Mouse (Mus musculus): ENCODE data around the gene Grm6. TPM values are rescaled to one million over a fixed set of nuclear protein-coding genes. Genes with fewer than 3 reads are reported as not detected.

The Grm6 gene
- polyA plus RNA-seq, 1 experiment: 0.25 TPM

DNA sequence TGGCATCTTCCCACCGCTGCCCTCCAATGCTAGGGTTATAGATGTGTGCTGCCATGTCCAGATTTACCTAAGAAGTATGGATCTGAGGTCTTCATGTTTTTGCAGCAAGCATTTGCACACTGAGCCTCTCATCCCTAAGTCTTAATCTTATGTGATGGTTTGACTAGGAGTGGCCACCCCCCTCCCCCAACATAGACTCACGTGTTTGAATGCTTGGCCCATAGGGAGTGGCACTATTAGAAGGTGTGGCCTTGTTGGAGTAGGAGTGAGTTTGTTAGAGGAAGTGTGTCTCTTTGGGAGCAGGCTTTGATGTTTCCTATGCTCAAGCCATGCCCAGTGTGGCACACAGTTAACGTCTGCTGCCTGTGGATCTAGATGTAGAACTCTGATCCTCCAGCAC lies 28.2 kb downstream of the Grm6 start:
- Histone ChIP-seq H3K27ac (ENCODE audit: insufficient read depth, low read length) (no peak overlapping the region), H3K36me3 (ENCODE audit: control insufficient read depth, insufficient read depth, low read length, poor library complexity, severe bottlenecking) (no peaks in the 10 kb centered on the region; the same call in 1 of the 2 replicates), H3K9ac (ENCODE audit: low read depth, poor library complexity, severe bottlenecking) (no peak overlapping the region), H3K4me1 (ENCODE audit: control insufficient read depth, insufficient read depth, low read length) (no peaks in the 10 kb centered on the region), H3K9me3 (replicated peaks; ENCODE audit: control insufficient read depth, insufficient read depth, low read length, poor library complexity, severe bottlenecking) (peaks cover 4% of the 10 kb centered on the region), H3K27me3 (ENCODE audit: control insufficient read depth, insufficient read depth, low read length, poor library complexity, severe bottlenecking) (no peaks in the 10 kb centered on the region), H3K4me3 (ENCODE audit: low read depth, low read length) (no peak overlapping the region)
- no peak for TF ChIP-seq EP300 (IDR thresholded peaks at IDR 0.05; ENCODE audit: insufficient read depth, low read depth, low read length)
- TF ChIP-seq POLR2A (IDR thresholded peaks at IDR 0.05; ENCODE audit: insufficient read depth, low read length): no peak
- TF ChIP-seq CTCF (IDR thresholded peaks at IDR 0.05; ENCODE audit: low read depth, low read length): no peak

DNA sequence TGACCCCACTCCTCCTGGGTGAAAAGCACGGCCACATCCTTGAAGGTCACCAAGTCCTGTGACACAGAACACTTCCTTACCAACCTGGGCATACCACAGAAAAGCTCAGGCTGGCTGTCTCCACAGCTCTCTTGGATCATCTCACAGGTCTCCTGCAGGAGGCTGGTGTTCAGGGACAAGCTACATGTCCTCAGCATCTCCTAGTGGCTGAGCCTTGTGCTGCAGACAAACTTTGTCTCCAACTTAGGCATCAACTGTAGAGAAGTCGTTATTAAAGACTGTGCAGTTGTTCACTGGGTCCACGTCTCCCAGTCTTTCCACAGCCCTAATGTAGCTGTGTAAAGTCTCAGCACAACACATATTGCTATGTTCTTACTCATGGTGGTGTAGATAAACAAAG lies 33.3 kb downstream of the Grm6 start:
- H3K36me3 ChIP-seq (ENCODE audit: control insufficient read depth, insufficient read depth, low read length, poor library complexity, severe bottlenecking): no peaks in the 10 kb centered on the region
- no peaks in the 10 kb centered on the region for H3K9me3 ChIP-seq (replicated peaks; ENCODE audit: control insufficient read depth, insufficient read depth, low read length, poor library complexity, severe bottlenecking)
- no peak overlapping the region for H3K9ac ChIP-seq (ENCODE audit: low read depth, poor library complexity, severe bottlenecking)
- no peaks in the 10 kb centered on the region for H3K4me1 ChIP-seq (ENCODE audit: control insufficient read depth, insufficient read depth, low read length)
- H3K27me3 ChIP-seq (ENCODE audit: control insufficient read depth, insufficient read depth, low read length, poor library complexity, severe bottlenecking): no peaks in the 10 kb centered on the region
- H3K27ac ChIP-seq (ENCODE audit: insufficient read depth, low read length): no peak overlapping the region
- no peak overlapping the region for H3K4me3 ChIP-seq (ENCODE audit: low read depth, low read length)
- TF ChIP-seq CTCF (IDR thresholded peaks at IDR 0.05; ENCODE audit: low read depth, low read length) (no peak), EP300 (IDR thresholded peaks at IDR 0.05; ENCODE audit: insufficient read depth, low read depth, low read length) (no peak), POLR2A (IDR thresholded peaks at IDR 0.05; ENCODE audit: insufficient read depth, low read length) (no peak)

DNA sequence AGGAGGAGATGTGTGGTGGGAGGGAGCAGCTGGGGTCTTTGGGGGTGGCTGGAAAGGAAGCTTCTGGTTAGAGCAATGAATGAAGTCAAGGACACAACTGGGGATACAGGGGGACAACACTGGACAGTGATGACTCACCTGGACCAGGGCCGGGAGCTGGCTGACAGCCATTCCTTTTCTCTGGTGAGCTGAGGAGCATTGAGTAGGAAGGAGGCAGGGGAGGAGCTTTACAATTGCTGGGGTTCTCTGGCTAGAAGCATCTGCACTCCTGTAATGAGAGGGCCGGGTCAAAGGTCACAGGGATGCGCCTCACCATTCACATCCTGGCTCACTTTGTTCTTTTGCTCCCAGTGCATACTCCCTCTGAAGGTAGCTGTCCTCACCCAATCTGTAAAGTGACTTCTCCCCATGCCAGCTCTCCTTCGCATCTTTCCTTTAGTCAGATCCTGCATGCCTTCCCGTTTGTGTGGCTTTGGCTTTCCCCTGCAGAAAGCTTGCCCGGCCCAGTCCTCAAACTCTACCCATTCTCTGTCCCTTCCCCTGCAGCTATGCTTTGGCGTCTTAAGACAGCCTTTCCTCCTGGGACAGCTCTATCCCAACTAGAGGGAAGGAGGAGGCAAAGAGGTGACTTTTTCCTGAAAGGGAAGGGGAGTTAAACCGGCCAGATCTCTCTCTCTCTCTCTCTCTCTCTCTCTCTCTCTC lies 35.9 kb downstream of the Grm6 start:
- H3K36me3 ChIP-seq (ENCODE audit: control insufficient read depth, insufficient read depth, low read length, poor library complexity, severe bottlenecking): no peaks in the 10 kb centered on the region
- no peaks in the 10 kb centered on the region for H3K9me3 ChIP-seq (replicated peaks; ENCODE audit: control insufficient read depth, insufficient read depth, low read length, poor library complexity, severe bottlenecking)
- no peak overlapping the region for H3K9ac ChIP-seq (ENCODE audit: low read depth, poor library complexity, severe bottlenecking)
- no peak for TF ChIP-seq EP300 (IDR thresholded peaks at IDR 0.05; ENCODE audit: insufficient read depth, low read depth, low read length)
- TF ChIP-seq CTCF (IDR thresholded peaks at IDR 0.05; ENCODE audit: low read depth, low read length): no peak
- TF ChIP-seq POLR2A (IDR thresholded peaks at IDR 0.05; ENCODE audit: insufficient read depth, low read length): no peak
- no peak overlapping the region for H3K4me3 ChIP-seq (ENCODE audit: low read depth, low read length)
- no peak overlapping the region for H3K27ac ChIP-seq (ENCODE audit: insufficient read depth, low read length)
- H3K27me3 ChIP-seq (ENCODE audit: control insufficient read depth, insufficient read depth, low read length, poor library complexity, severe bottlenecking): no peaks in the 10 kb centered on the region
- no peaks in the 10 kb centered on the region for H3K4me1 ChIP-seq (ENCODE audit: control insufficient read depth, insufficient read depth, low read length)

- peak overlapping the region; percentile 8; the same call in 1 of the 2 replicates for H3K9ac ChIP-seq (ENCODE audit: low read depth, poor library complexity, severe bottlenecking)
- H3K27ac ChIP-seq (ENCODE audit: insufficient read depth, low read length): no peak overlapping the region
- no peak for TF ChIP-seq EP300 (IDR thresholded peaks at IDR 0.05; ENCODE audit: insufficient read depth, low read depth, low read length)
- no peak for TF ChIP-seq POLR2A (IDR thresholded peaks at IDR 0.05; ENCODE audit: insufficient read depth, low read length)
- no peak for TF ChIP-seq CTCF (IDR thresholded peaks at IDR 0.05; ENCODE audit: low read depth, low read length)
- H3K9me3 ChIP-seq (replicated peaks; ENCODE audit: control insufficient read depth, insufficient read depth, low read length, poor library complexity, severe bottlenecking): no peaks in the 10 kb centered on the region
- no peaks in the 10 kb centered on the region for H3K36me3 ChIP-seq (ENCODE audit: control insufficient read depth, insufficient read depth, low read length, poor library complexity, severe bottlenecking)
- peak overlapping the region; percentile 69 for H3K4me3 ChIP-seq (ENCODE audit: low read depth, low read length)
- no peaks in the 10 kb centered on the region for H3K27me3 ChIP-seq (ENCODE audit: control insufficient read depth, insufficient read depth, low read length, poor library complexity, severe bottlenecking)
- no peaks in the 10 kb centered on the region for H3K4me1 ChIP-seq (ENCODE audit: control insufficient read depth, insufficient read depth, low read length)
These were observed 36.4 kb downstream of the Grm6 start for GRCm38 (mm10) chr11:50886933-50887293.

GRCm38 (mm10) chr11:50887390-50888128 lies 37.1 kb downstream of the Grm6 start, which contains the start of gene Zfp454:
Gene Zfp454, minus strand, starts transcription at chr11:50887651.
- Histone ChIP-seq H3K4me3 (ENCODE audit: low read depth, low read length) (peak within 1 kb of the TSS; percentile 69), H3K9ac (ENCODE audit: low read depth, poor library complexity, severe bottlenecking) (peak within 1 kb of the TSS; percentile 8; the same call in 1 of the 2 replicates), H3K27ac (ENCODE audit: insufficient read depth, low read length) (no peak within 1 kb of the TSS), H3K4me1 (ENCODE audit: control insufficient read depth, insufficient read depth, low read length) (no peaks in the 10 kb centered on the region), H3K27me3 (ENCODE audit: control insufficient read depth, insufficient read depth, low read length, poor library complexity, severe bottlenecking) (no peaks in the 10 kb centered on the region), H3K36me3 (ENCODE audit: control insufficient read depth, insufficient read depth, low read length, poor library complexity, severe bottlenecking) (no peaks in the 10 kb centered on the region), H3K9me3 (replicated peaks; ENCODE audit: control insufficient read depth, insufficient read depth, low read length, poor library complexity, severe bottlenecking) (no peaks in the 10 kb centered on the region)
- no peak for TF ChIP-seq EP300 (IDR thresholded peaks at IDR 0.05; ENCODE audit: insufficient read depth, low read depth, low read length)
- no peak for TF ChIP-seq POLR2A (IDR thresholded peaks at IDR 0.05; ENCODE audit: insufficient read depth, low read length)
- no peak for TF ChIP-seq CTCF (IDR thresholded peaks at IDR 0.05; ENCODE audit: low read depth, low read length)

DNA sequence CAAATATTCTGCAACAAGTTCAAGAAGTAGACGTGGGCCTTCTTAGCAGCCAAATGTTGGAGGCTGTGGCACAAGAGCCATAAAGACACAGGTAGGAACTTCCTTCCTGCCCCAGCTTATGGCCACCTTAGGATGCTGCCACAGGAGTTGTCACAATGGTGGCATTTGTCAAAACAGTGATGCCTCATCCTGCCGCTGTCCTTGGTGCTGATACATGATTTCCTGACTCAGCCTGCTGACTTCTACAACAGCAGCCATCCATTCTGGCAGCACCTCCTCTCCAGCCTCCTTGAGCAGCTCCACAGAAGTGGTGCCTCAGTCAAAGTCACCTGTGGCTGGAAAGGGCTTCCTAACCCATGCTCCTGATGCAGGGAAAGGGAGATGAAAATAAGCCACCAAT lies 42.0 kb downstream of the Grm6 start:
- Histone ChIP-seq H3K4me3 (ENCODE audit: low read depth, low read length) (no peak overlapping the region), H3K9me3 (replicated peaks; ENCODE audit: control insufficient read depth, insufficient read depth, low read length, poor library complexity, severe bottlenecking) (0 out of 2 replicates have a peak, but pooled peaks cover under 1% of the 10 kb centered on the region), H3K36me3 (ENCODE audit: control insufficient read depth, insufficient read depth, low read length, poor library complexity, severe bottlenecking) (no peaks in the 10 kb centered on the region), H3K27me3 (ENCODE audit: control insufficient read depth, insufficient read depth, low read length, poor library complexity, severe bottlenecking) (no peaks in the 10 kb centered on the region), H3K4me1 (ENCODE audit: control insufficient read depth, insufficient read depth, low read length) (no peaks in the 10 kb centered on the region), H3K9ac (ENCODE audit: low read depth, poor library complexity, severe bottlenecking) (no peak overlapping the region), H3K27ac (ENCODE audit: insufficient read depth, low read length) (no peak overlapping the region)
- TF ChIP-seq POLR2A (IDR thresholded peaks at IDR 0.05; ENCODE audit: insufficient read depth, low read length) (no peak), EP300 (IDR thresholded peaks at IDR 0.05; ENCODE audit: insufficient read depth, low read depth, low read length) (no peak), CTCF (IDR thresholded peaks at IDR 0.05; ENCODE audit: low read depth, low read length) (no peak)

Measured in ES-Bruce4 (cell line).